Mouse (Mus musculus) frontal cortex, adult 2 months (tissue): ENCODE data around the gene Adamtsl5. TPM values are rescaled to one million over a fixed set of nuclear protein-coding genes. Genes with fewer than 3 reads are reported as not detected.
A peak's percentile ranks its signal among the peaks of the same experiment; 100 is the strongest.

Experiments
- DNase-seq, 2 experiments: peaks; one replicate each; pipeline ENCODE4 v3.0.0; 2022; ENCODE audit warnings: low spot score in 1 of 2; ENCODE audit errors: extremely low spot score in 1 of 2
- polyA plus RNA-seq: library from polyadenylated mRNA; depleted of rRNA; stranded (reverse); fragments of >200 nt; gene quantifications from 2 replicates; pipeline ENCODE4 v1.2.3, GENCODE M21; 2012

Adamtsl5 gene
- polyA plus RNA-seq, 1 experiment: 5.6 TPM

- DNase-seq: no peak
Measured at GRCm38 (mm10) chr10:80321670-80322581, 26.3 kb downstream of the Adamtsl5 start.

DNA sequence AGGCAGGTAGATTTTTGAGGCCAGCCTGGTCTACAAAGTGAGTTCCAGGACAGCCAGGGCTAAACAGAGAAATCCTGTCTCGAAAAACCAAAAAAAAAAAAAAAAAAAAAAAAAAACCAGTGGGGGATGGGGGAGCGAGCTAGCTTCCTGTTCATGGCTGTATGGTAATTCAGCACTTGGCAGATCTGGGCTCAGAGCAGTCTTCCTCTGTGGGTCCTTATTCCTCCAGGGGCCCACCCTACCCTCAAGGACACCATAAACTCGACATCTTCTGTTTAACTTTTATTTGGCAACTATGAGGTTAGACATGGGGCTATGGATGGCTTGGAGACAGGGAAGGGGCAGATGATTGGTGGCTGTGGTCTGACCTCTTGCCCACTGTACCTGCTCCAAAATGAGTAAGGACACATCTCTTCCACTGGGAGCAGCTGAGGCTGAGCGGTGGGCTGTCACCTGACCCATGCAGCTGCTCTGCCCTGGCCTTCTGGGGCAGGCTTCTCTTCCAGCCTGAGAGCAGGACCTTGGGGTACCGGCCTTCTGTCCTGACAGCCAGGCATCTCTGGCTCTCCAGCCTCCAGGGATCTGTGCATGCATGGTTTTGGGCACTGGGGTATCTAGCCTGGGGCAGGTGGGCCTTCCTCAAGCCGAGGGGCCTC, 27.1 kb downstream of the Adamtsl5 start:
- no peak for DNase-seq

GRCm38 (mm10) chr10:80320340-80320760, 27.9 kb downstream of the Adamtsl5 start, which contains the start of gene 2310011J03Rik:
TSS of gene 2310011J03Rik (minus strand) at chr10:80320537.
- DNase-seq: peak; percentile 89 to 96

DNA sequence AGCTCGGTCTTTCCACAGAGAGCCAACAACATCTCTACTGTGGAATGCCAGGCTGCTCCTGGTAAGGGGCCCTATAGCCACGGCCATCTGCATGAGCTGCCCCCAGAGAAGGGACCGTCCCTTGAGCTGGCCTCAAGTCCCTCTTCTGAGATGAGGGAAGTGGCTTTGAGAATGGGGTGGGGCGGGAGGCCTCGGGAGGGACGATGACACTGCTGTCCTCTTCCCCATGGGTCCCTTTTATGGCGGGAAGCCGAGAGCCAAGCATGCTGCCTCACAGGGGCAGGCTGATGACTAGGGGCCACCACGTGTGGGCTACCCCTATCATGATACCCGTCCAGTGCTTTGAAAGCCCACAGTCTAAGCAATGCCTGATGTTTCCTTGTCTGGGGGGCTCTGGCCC, 31.2 kb downstream of the Adamtsl5 start:
- DNase-seq: no peak

- DNase-seq: no peak
Measured at GRCm38 (mm10) chr10:80316359-80316781, 31.8 kb downstream of the Adamtsl5 start.

- DNase-seq: no peak
Measured at GRCm38 (mm10) chr10:80315315-80315714, 32.9 kb downstream of the Adamtsl5 start.

GRCm38 (mm10) chr10:80314494-80315001, 33.7 kb downstream of the Adamtsl5 start:
- DNase-seq: no peak

GRCm38 (mm10) chr10:80313627-80314201, 34.5 kb downstream of the Adamtsl5 start:
- no peak for DNase-seq

DNA sequence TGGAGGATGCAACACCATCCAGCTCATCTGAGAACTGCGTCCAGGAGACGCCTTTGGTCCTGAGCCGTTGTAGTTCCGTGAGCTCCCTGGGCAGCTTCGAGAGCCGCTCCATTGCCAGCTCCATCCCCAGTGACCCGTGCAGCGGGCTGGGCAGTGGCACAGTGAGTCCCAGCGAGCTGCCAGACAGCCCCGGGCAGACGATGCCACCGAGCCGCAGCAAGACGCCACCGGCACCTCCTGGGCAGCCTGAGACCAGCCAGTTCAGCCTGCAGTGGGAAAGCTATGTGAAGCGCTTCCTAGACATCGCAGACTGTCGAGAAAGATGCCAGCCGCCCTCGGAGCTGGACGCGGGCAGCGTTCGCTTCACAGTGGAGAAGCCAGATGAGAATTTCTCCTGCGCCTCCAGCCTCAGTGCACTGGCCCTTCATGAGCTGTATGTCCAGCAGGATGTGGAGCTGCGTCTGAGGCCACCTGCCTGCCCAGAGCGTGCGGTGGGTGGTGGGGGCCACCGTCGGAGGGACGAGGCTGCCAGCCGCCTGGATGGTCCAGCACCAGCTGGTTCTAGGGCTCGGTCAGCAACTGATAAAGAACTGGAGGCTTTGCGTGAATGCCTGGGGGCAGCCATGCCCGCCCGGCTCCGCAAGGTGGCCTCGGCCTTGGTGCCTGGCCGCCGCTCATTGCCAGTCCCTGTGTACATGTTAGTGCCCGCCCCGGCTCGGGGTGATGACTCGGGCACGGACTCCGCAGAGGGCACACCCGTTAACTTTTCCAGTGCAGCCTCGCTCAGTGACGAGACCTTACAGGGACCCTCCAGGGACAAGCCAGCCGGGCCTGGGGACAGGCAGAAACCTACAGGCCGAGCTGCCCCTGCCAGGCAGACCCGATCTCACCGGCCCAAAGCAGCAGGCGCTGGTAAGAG, 35.4 kb downstream of the Adamtsl5 start:
- DNase-seq: no peak

DNA sequence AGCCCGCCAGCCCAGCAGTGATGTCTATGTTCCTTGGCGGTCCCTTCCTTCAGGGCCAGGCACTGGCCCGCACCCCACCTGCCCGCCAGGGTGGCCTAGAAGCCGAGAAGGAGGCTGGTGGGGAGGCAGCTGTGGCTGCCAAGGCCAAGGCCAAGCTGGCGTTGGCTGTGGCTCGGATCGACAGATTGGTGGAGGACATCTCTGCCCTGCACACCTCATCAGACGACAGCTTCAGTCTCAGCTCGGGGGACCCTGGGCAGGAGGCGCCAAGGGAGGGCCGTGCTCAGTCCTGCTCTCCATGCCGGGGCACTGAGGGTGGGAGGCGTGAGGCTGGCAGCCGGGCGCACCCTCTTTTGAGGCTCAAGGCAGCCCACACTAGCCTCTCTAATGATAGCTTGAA, 36.7 kb downstream of the Adamtsl5 start:
- DNase-seq: no peak

- no peak for DNase-seq
Measured at GRCm38 (mm10) chr10:80304862-80305261, 43.4 kb downstream of the Adamtsl5 start.

- DNase-seq: no peak
Measured at GRCm38 (mm10) chr10:80304458-80304857, 43.8 kb downstream of the Adamtsl5 start.

GRCm38 (mm10) chr10:80302471-80302881, 45.7 kb downstream of the Adamtsl5 start:
- DNase-seq: peak; percentile 58 to 65

DNA sequence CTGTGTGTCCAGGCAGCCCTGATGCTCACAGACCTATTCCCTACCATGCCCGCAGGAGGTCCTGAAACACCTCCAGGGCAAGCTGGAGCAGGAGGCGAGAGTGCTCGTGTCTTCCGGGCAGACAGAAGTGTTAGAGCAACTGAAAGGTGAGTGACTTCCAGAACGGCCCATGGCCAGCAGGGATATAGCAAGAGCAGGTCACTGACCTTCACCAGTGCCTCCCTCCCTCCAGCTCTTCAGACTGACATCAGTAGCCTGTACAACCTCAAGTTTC, 46.2 kb downstream of the Adamtsl5 start:
- DNase-seq: no peak

DNA sequence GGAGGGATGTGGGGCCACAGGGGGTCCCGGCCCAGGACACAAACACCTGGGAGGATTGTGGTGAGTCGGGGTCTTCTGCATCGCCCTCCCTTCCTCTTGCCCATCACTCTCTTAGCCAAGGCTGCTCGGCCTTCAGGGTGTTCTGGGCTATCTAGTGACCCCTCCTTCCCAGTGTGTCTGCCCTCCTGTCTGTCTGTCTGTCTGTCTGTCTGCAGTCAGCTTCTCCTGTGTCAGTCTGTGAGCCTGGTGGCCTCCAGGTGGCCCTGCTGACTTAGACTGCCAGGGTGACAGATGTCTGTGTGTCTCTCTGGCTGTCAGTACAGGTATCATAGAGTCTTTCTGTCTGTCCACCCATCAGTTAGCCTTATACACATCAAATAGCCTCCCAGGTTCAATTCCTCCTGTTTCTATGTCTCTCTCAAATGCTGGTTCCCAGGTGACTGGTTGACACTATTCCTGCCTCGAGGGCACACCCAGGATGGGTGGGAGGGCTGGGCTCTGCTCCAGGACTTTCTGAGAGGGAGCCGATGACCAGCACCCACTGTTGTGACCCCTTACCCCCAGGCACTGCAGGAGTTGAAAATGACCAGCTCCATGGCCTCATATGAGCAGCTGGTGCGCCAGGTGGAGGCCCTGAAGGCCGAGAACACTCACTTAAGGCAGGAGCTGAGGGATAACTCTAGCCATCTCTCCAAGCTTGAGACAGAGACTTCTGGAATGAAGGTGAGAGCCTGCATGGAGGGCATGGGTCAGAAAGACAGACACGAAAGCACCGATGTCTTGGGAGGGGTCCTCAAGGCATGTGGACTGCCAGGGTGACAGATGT, 46.7 kb downstream of the Adamtsl5 start:
- no peak for DNase-seq

GRCm38 (mm10) chr10:80300672-80301181, 47.5 kb downstream of the Adamtsl5 start:
- no peak for DNase-seq

GRCm38 (mm10) chr10:80299824-80300223, 48.4 kb downstream of the Adamtsl5 start:
- DNase-seq: no peak

GRCm38 (mm10) chr10:80299301-80299700, 48.9 kb downstream of the Adamtsl5 start:
- DNase-seq: no peak
